Mouse (Mus musculus): ENCODE measurements around the gene Crhr2.
A peak's percentile ranks its signal among the peaks of the same experiment; 100 is the strongest.

The Crhr2 gene

DNA sequence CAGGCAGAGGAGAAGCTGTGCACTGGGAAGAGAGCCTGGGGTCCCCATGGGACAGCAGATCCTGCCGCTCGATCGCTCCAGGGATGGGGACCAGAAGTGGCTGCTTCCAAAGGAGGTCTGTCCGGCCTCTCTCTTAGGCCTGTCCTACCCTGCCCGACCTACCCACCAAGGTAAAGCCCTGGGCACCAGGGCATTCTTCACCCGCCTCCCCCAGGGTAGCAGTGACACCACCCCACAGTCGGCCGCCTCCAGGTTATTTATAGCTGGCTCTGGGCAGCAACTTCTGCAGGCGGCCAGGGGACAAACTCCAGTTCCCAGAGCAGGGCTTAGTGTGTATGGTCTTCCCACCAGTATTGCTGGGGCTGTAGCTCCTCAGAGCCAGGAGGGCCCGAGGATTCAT, at the start of gene Crhr2:
TSS of gene Crhr2 (minus strand) at position 223 of the 400 bp plus-strand sequence.
- DNase-seq: no peak

- no peak for DNase-seq
These were observed 46.7 kb upstream of the Crhr2 start for GRCm38 (mm10) chr6:55179560-55179959.

DNA sequence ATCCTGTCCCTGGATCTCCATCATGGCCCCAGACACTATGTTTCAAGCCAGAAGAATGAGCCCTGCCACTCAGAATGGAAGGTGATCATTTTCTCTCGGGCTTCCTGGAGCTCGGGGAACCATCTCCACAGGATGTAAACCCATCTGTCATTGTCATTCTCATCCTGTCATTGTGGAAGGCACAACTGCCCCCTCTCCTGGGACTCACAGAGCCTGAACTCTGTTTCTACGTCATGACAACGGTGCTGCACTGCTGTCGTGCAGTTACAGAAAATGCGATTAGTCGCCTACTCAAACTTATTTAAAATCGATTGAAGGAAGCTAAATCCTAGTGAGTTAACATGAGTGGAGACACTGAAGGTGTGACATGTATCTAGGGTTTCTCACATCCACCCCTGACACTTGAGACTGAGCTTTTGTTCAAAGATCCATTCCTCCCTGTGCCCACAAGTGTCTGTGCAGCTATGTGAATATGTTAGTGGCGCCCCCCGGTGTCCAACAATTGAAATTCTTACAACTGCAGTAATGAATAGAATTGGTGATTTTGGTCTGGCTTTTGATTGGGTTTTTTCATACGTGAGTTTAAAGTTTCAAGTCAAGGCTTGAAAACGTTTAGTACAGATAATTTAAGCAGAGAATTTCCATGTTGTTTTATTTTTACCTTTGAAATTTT, 44.4 kb upstream of the Crhr2 start:
- no peak for DNase-seq

DNA sequence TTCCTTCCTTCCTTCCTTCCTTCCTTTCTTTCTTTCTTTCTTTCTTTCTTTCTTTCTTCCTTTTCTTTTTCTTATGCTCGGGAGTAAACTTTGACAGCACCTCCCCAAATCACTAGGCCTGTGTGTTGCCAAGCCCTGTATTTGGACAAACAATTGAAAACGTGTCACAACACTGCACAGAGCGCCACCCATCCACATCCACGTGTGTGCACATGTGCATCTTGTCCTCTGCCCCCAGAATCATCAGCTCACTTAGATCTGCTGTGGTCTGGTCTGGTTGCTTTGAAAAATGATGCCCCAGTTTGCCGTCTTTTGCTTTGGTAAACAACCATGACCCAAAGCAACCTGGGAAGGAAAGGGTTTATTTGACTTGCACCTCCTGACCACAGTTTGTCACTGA, 43.1 kb upstream of the Crhr2 start:
- no peak for DNase-seq

- no peak for DNase-seq
These were observed 42.6 kb upstream of the Crhr2 start for GRCm38 (mm10) chr6:55175456-55175855.

DNA sequence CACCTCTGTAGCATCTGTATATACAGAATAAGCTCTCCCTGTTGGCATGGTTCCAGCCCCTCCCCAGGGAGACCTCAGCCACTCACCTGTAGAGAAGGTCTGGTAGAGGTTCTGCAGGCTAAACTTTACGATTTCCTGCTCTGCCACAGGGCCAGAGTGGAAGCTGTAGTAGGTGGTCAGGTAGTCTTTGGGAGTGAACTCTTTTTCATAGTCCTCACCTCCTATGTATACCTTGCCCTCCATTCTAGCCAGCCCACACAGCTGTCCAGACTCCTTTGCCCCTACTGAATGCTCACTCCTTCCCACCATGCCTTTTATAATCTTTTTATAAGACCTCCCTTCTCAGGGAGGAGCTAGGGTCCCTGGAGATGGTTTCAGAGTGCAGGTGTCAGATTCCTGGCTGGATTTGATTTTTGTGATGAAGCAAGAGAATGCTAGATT, 41.9 kb upstream of the Crhr2 start, which contains the start of gene Inmt:
TSS of gene Inmt (minus strand) at position 303 of the 441 bp plus-strand sequence.
- DNase-seq: no peak

GRCm38 (mm10) chr6:55173941-55174349, 41.1 kb upstream of the Crhr2 start:
- DNase-seq: no peak

DNA sequence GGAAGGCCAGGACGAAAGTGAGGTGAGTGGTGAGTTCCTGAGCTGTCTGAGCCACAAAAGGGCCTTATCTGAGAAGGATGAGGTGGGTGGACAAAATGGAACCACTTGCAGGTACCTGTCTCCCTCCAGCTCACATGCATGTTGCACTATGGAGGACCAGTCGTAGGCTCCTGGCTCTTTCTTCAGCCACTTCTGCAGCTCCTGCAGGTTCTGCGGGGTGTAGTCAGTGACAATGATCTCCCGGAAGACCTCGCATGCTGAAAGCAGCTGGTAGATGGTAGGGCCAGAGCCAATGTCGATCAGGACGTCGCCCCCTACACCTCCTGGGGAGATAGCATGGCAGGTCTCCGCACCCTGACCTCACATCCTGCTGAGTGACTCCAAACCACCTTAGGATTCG, 40.4 kb upstream of the Crhr2 start:
- DNase-seq: no peak

DNA sequence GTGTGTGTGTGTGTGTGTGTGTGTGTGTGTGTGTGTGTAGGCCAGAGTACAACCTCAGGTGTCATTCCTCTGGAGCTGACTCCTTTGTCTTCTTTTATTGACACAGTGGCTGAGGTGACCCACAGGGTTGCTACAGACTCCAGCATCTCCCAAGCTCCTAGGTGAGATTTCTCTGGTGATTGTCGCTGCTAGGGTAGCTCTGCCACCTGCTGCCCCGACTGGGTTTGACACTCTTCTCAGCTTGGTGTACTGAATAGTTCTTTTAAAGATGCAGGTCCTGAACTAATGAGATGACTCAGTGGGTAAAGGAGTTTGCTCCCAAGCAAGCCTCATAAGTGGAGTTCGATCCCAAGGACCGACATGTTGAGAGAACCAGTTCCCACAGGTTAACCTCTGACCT, 38.8 kb upstream of the Crhr2 start:
- no peak for DNase-seq

GRCm38 (mm10) chr6:55169818-55170217, 37.0 kb upstream of the Crhr2 start:
- no peak for DNase-seq

DNA sequence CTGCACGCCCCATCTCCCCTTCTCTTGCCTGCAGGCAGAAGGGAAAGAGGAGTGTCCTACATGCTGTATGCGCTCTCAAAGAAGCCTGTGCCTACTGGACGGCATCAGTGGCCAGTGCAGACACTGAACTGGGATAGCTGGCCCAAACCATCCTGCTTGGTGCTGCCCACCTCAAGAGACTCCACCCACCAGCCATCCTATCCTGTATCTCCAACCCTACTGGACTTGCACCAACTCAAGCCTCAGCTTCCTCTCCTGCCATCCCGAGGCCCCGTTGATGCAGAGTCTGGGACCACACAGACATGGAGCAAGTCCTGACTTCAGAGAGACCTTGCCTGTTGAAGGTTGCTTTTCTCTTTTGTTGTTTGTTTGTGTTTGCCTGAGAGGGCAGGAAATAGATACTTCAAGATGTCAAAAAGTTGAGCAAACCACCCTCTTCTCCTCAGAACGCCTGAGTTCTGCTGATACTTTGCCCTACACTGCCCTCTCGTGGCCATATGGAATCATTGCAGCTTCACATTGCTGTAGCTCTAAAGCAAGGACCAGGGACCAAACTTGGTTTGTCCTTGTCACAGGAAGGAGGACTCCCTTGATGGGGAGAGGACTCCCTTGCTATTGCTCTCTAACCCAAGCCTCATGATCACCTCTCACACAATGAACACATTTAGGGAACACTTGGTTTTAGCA, 34.1 kb upstream of the Crhr2 start:
- DNase-seq: peak; percentile 56

- no peak for DNase-seq
These were observed 30.3 kb upstream of the Crhr2 start for GRCm38 (mm10) chr6:55163046-55163584.

DNA sequence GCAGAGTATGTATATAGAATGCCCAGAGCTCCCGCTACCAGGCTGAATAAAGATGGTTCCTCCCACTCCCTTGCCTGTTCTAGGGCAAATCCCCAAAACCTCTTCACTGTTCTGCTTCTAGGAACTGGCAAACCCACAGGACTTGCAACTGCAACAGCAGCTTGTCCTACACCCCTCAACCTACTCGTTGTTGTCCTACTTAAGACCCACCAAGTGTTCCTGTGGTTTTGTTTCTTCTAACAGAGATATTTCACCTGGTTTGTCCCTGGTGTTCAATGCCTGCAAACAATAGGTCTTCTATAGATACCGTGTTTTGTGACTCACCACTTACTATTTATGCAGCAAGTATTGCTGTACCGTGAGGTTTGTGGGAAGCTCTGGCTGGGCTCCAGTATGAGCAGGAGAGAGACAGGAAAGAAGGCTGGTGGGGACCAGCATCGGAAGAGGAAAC, 28.5 kb upstream of the Crhr2 start:
- no peak for DNase-seq

GRCm38 (mm10) chr6:55159256-55159655, 26.4 kb upstream of the Crhr2 start:
- DNase-seq: no peak

DNA sequence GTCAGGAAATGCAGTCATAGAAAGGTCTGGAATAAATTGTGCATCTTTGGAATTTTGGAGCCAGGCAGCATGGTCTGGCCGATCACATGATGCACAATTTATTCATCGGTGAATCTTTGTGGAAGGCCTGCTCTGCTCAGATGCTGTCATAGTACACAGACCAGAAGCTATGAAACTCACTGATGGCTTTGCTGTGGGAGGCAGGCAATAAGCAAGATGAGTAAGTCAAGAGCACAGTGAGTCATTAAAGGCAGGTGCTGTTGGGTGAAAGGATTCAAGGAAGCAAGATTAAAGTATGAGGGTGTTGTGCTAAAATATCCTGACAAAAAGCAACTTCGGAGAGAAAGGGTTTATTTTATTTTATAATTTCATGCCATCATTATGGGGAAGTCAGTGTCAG, 19.4 kb upstream of the Crhr2 start:
- DNase-seq: no peak

DNA sequence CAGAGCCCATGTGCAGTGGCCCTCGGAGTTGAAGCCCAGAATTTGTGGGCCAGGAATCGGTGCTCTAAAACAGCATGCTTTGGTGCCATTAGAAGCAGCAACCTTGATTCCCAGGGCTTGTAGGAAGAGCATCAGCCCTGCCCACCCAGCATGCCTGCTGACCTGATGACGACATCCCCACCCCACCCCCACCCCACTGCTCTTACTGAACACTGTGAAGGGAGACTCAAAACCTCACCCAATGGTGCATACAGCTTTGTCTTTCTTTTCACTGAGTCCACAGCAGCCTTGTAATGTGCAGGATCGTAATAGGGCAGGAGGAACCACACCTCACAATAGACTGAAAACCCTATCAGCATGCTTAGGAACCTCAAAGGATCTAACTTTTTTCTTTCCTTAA, 13.3 kb upstream of the Crhr2 start:
- DNase-seq: no peak

DNA sequence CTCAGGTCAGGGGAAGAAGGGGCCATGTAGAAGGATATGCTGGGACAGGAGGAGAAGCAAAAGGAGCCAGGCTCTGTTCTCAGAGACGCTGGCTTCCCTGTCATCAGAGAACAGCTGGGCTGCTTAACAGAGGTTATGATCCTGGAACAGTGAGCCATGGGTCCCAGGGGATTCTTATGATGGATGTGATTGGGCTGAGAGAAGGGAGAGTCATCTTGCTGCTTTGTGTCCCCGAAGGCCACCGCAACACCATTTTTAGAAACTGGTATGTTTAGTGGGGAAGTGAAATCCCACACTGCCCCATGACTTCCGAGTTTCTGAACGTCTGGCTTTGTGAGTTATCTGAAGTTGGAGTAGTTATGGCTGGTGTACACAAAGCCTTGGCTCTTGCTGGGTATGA, 12.5 kb upstream of the Crhr2 start:
- no peak for DNase-seq

DNA sequence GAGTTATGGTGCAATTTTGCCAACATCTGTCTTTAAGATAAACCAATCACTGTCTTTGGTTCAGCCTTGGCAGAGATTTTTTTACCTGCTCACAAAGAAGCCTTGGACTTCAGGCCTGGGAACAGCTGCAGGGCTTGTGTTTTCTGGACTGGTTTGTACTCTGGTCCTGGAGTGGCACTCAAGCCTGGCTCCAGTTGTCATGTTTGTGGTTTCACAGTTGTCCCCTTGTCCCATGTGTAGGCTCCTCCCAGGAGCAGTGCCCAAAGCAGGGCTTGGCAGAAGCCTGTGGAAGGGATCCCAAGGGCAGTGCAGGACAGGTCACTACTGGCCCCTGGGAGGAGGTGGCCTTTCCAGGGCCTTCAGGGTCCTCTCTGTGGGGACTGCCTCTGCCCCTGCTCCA, 5.5 kb upstream of the Crhr2 start:
- no peak for DNase-seq

GRCm38 (mm10) chr6:55133425-55133824, 609 bp upstream of the Crhr2 start:
- DNase-seq: no peak

DNA sequence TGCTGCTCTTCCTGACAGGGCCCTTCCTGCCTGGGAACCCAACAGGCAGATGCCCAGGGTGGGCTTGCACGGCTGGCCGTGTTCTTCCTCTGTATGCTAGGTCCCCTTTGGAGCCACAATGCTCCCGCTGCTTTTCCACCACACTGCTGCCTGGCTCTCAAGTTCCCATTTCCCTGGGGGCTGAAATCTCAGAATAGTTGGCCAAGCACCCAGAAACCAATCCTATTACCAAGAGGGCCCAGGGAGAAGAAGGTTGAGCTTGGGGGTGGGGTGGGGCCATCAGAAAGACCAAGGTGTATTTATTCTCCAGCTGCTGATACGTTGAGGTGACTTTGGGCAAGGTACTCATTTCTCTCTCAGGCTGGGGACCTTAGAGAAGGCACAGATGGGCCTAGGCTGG, 1.5 kb downstream of the Crhr2 start:
- no peak for DNase-seq

DNA sequence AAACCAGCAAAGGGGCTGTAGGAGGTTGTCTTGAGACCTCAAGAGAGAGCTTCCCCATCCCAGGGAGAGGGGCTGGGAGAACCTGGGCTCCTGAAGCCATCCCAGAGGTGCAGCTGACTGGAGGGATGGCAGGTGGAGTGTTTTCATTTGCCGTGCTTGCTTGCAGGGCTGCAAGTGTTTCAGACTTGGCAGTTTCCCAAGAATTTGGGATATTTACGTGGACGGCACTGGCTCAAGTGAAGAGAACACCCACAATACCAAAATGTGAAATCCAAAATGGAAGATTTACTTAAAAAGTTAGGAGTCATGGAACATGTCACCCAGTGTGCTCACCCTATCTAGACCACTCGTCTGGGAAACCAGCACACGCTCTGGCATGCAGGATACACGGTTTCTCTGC, 2.2 kb downstream of the Crhr2 start:
- no peak for DNase-seq

DNA sequence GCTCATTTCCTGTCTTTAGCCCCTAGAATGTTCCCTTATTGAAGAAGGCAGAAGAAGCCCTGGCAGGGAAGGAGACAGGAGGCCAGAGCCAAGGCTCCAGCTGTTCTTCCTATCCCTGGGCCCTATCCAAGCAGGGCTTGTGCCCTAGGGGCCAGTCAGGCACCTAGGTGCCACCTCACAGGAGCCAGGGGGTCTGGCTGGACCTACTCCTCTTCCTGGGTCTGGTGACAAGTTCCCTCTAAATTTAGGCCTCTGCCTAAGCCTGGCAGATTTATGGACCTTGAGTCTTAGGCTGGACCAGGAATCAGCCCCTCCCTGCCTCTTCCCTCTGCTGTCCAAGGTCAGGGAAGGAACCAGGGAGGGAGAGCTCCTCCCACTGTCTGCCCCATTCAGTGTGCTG, 4.4 kb downstream of the Crhr2 start:
- no peak for DNase-seq

GRCm38 (mm10) chr6:55126576-55126975, 6.2 kb downstream of the Crhr2 start:
- DNase-seq: no peak

- DNase-seq: no peak
These were observed 9.8 kb downstream of the Crhr2 start for GRCm38 (mm10) chr6:55123056-55123455.
